Mouse (Mus musculus): ENCODE measurements at regions not wholly inside any gene's neighbourhood (a gene's known extent, or its start where the extent isn't known, plus 50 kb on each side); places are given as distances from the start of the nearest gene placed in this dataset.
A peak's percentile ranks its signal among the peaks of the same experiment; 100 is the strongest.

DNA sequence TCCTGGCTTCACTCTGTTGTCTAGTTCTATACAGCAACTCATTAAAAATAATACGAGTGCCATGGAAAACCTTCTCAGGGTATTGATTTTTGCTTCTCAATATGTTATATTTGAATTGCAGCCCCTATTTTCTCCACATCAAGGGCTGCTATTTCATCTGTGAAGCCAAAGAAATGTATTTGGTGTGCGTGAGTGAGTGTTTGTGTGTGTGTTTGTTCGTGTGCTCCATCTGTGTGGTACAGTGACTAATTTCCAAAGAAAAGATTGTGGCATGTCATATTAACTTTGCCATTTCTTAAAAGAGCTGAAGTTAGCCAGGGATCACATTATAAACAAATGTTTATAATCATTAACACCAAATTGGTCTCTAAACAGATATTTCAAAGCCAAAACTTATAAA, 493.1 kb downstream of the Hace1 start:
- H3K36me3 ChIP-seq (ENCODE audit: control insufficient read depth, insufficient read depth, low read length) = no peaks in the 10 kb centered on the region
- no peaks in the 10 kb centered on the region for H3K9me3 ChIP-seq (ENCODE audit: control insufficient read depth, low read length)
- 0 out of 2 replicates have a peak, but pooled peaks cover 4% of the 10 kb centered on the region for H3K4me1 ChIP-seq (ENCODE audit: control insufficient read depth, insufficient read depth, low read length)
- H3K9ac ChIP-seq (ENCODE audit: low read length) = no peak overlapping the region
- H3K27ac ChIP-seq (ENCODE audit: low read depth, low read length) = no peak overlapping the region
- H3K4me2 ChIP-seq (ENCODE audit: low read depth) = no peak overlapping the region
- WGBS = 86% methylated on average over 3 of the region's 3 CpGs
- H3K4me3 ChIP-seq (ENCODE audit: low read depth, low read length) = no peak overlapping the region
- ATAC-seq (ENCODE audit: insufficient read depth, low FRiP score, low TSS enrichment) = no peak
- DNase-seq (ENCODE audit: low spot score) = no peak
- no peaks in the 10 kb centered on the region for H3K27me3 ChIP-seq (ENCODE audit: control insufficient read depth, insufficient read depth, low read length)

DNA sequence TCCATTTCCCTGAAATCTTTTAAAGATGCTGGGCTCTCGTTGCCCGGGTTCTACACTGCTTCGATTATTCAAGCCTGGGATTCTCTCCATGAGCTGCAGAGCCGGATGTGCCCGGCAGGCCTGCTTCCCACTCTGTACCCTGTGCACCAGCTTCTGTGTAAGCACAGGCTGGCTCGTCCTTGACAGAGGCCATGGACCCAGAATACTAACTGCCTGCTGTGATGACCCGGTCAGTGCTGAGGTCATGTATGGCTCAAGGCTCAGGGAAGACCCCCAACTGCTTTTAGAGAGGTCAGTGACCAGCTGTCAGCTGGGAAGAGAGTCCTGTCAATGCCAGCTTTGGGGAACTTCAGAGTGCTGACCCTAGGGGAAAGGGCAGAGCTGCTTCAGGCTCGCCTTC, 493.6 kb downstream of the Hace1 start:
- no peaks in the 10 kb centered on the region for H3K9me3 ChIP-seq (ENCODE audit: control insufficient read depth, low read length)
- peak overlapping the region; percentile 29; the same call in 1 of the 2 replicates for H3K9ac ChIP-seq (ENCODE audit: low read length)
- no peaks in the 10 kb centered on the region for H3K27me3 ChIP-seq (ENCODE audit: control insufficient read depth, insufficient read depth, low read length)
- WGBS = 45% methylated on average over 8 of the region's 8 CpGs
- no peak overlapping the region for H3K4me3 ChIP-seq (ENCODE audit: low read depth, low read length)
- no peaks in the 10 kb centered on the region for H3K36me3 ChIP-seq (ENCODE audit: control insufficient read depth, insufficient read depth, low read length)
- H3K4me2 ChIP-seq (ENCODE audit: low read depth) = no peak overlapping the region
- DNase-seq (ENCODE audit: low spot score) = peak; percentile 19
- no peak overlapping the region for H3K27ac ChIP-seq (ENCODE audit: low read depth, low read length)
- H3K4me1 ChIP-seq (ENCODE audit: control insufficient read depth, insufficient read depth, low read length) = 0 out of 2 replicates have a peak, but pooled peaks cover 4% of the 10 kb centered on the region
- no peak for ATAC-seq (ENCODE audit: insufficient read depth, low FRiP score, low TSS enrichment)

DNA sequence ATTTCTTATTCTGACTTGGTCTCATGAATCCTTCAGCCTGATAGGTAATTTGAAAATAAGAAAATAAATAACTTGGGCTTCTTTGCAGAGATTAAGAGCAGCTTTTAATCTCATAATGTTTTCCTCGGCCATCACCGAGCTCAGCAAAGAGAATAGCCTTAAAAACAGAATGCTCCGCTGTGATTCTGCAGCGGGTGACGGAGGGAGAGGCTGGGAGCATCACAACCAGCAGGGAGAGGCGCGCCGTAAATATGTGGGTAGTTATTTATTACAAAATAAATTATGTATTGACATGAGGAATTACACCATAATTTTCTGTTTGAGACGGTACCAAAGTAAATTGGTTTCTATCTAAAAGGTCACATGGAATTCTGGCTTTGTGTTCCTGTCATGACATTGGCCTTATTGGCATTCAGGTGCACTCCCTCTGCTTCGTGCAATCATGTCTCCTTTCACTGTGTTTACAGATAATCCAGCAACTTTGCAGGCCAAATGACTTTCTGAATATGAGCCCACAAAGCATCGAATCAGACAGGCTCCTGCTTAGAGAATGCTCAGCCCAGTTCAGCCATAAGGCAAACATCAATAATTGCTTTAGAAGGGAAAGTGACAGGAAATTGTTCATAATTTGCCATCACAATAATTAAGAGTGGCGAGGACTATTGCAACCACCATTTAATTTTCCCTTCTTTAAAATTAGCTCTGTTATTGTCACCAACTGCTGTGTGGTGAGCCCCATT, 494.4 kb downstream of the Hace1 start:
- H3K36me3 ChIP-seq (ENCODE audit: control insufficient read depth, insufficient read depth, low read length) = no peaks in the 10 kb centered on the region

DNA sequence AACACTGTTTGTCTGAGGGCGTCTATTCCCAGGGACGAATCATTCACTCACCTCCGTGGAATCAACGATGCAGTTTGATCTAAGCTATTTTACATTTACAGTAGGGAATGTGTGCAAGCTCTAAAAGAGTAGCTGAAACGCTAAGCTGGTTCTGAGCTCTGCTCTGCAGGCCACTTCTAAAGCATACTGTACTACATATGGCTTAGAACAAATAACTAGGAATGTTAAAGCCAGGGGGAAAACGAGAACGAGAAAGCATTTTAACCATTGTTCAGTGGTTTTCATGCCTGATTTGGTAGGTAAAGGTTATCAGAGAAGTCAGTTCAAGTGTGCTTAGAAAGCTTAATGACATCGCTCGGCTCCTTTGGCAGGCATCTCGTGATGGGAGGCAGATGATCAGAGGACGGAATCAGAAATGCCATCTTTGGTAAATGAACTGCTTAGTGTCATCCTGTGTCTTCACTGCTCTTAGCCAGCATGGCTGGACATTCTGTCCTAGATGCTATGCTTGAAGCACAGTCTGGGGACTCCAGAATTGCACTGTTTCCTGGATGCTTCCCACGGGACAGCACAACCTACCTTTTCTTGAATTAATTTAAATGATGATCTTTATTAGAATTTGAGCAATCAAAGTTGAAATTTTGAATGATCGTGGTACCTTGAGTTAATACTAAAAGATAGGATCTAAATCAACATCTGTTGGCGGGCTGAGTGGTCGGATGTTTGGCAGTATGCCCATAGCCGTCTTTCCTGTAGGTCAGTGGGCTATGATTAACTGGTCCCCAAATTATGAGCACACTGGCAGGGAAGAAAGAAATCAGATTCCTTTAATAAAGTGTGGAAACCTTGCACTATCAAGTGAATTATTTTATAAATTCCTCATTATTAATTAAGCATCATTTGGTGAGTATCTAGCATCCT, 495.2 kb downstream of the Hace1 start:
- Histone ChIP-seq H3K4me1 (ENCODE audit: control insufficient read depth, insufficient read depth, low read length) (0 out of 2 replicates have a peak, but pooled peaks cover 4% of the 10 kb centered on the region), H3K4me2 (ENCODE audit: low read depth) (no peak overlapping the region), H3K27ac (ENCODE audit: low read depth, low read length) (0 out of 2 replicates have a peak overlapping the region, but pooled peaks have one; percentile 27), H3K36me3 (ENCODE audit: control insufficient read depth, insufficient read depth, low read length) (no peaks in the 10 kb centered on the region), H3K4me3 (ENCODE audit: low read depth, low read length) (no peak overlapping the region), H3K27me3 (ENCODE audit: control insufficient read depth, insufficient read depth, low read length) (no peaks in the 10 kb centered on the region), H3K9ac (ENCODE audit: low read length) (no peak overlapping the region), H3K9me3 (ENCODE audit: control insufficient read depth, low read length) (no peaks in the 10 kb centered on the region)
- WGBS = 82% methylated on average over 16 of the region's 16 CpGs
- ATAC-seq (ENCODE audit: insufficient read depth, low FRiP score, low TSS enrichment) (peak; percentile 45), DNase-seq (ENCODE audit: low spot score) (no peak)

More for the DNA sequence above, 494.4 kb downstream of the Hace1 start:
- H3K9ac ChIP-seq (ENCODE audit: low read length) = no peak overlapping the region
- H3K9me3 ChIP-seq (ENCODE audit: control insufficient read depth, low read length) = no peaks in the 10 kb centered on the region
- ATAC-seq (ENCODE audit: insufficient read depth, low FRiP score, low TSS enrichment) (peak; percentile 35; the same call in 1 of the 2 replicates), DNase-seq (ENCODE audit: low spot score) (no peak)
- no peak overlapping the region for H3K4me2 ChIP-seq (ENCODE audit: low read depth)
- H3K4me1 ChIP-seq (ENCODE audit: control insufficient read depth, insufficient read depth, low read length) = 0 out of 2 replicates have a peak, but pooled peaks cover 4% of the 10 kb centered on the region
- H3K27me3 ChIP-seq (ENCODE audit: control insufficient read depth, insufficient read depth, low read length) = no peaks in the 10 kb centered on the region
- WGBS = 71% methylated on average over 12 of the region's 12 CpGs
- H3K27ac ChIP-seq (ENCODE audit: low read depth, low read length) = 0 out of 2 replicates have a peak overlapping the region, but pooled peaks have one; percentile 8
- H3K4me3 ChIP-seq (ENCODE audit: low read depth, low read length) = no peak overlapping the region

DNA sequence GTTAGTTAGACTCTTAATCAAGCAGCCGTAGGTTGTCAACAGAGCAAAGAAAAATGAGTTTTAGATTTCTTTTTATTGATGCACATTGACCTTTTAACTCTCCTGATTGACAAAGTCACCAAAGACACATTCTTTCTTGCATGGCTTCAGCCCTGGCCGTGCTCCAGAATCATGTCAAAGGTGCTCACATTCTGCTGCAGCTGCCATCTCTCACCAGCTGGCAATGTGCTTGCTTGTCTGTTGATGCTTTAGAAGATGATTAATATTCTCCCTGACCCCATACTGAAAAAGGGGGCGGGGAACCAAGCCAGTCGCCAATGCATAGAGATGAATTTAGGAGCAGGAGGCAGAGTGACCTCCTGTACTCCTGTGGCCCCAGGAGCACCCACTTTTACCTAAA, 510.1 kb downstream of the Hace1 start:
- Histone ChIP-seq H3K27me3 (ENCODE audit: control insufficient read depth, insufficient read depth, low read length) (no peaks in the 10 kb centered on the region), H3K27ac (ENCODE audit: low read depth, low read length) (no peak overlapping the region), H3K9ac (ENCODE audit: low read length) (no peak overlapping the region), H3K4me2 (ENCODE audit: low read depth) (no peak overlapping the region), H3K4me3 (ENCODE audit: low read depth, low read length) (no peak overlapping the region), H3K36me3 (ENCODE audit: control insufficient read depth, insufficient read depth, low read length) (no peaks in the 10 kb centered on the region), H3K4me1 (ENCODE audit: control insufficient read depth, insufficient read depth, low read length) (no peaks in the 10 kb centered on the region), H3K9me3 (ENCODE audit: control insufficient read depth, low read length) (no peaks in the 10 kb centered on the region)
- DNase-seq (ENCODE audit: low spot score) (peak; percentile 27), ATAC-seq (ENCODE audit: insufficient read depth, low FRiP score, low TSS enrichment) (no peak)
- 36% methylated on average over 4 of the region's 4 CpGs for WGBS

DNA sequence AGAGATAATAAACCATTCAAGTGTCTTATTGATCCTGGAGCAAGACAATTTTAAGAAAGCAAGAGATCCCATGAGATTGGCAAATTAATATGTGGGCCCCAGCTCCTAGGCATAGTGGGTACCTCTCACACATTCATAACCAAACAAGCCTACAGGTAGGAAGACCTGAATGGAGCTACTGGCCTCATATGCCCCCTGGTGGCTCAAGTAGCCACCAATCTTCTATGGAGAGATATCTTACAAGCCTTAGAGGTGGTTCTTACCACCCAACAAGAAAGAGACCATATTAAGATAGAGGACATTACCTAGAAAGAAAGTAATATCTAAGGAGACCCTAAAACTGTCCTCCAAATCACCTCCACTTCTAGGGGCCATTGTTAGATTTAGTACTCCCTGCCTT, 523.2 kb downstream of the Hace1 start:
- H3K9ac ChIP-seq (ENCODE audit: low read length) = no peak overlapping the region
- H3K9me3 ChIP-seq (ENCODE audit: control insufficient read depth, low read length) = no peaks in the 10 kb centered on the region
- H3K27me3 ChIP-seq (ENCODE audit: control insufficient read depth, insufficient read depth, low read length) = no peaks in the 10 kb centered on the region
- H3K4me3 ChIP-seq (ENCODE audit: low read depth, low read length) = no peak overlapping the region
- no peaks in the 10 kb centered on the region for H3K36me3 ChIP-seq (ENCODE audit: control insufficient read depth, insufficient read depth, low read length)
- no peak for DNase-seq (ENCODE audit: low spot score)
- no peak for ATAC-seq (ENCODE audit: insufficient read depth, low FRiP score, low TSS enrichment)
- H3K27ac ChIP-seq (ENCODE audit: low read depth, low read length) = no peak overlapping the region
- no peak overlapping the region for H3K4me2 ChIP-seq (ENCODE audit: low read depth)
- H3K4me1 ChIP-seq (ENCODE audit: control insufficient read depth, insufficient read depth, low read length) = no peaks in the 10 kb centered on the region

DNA sequence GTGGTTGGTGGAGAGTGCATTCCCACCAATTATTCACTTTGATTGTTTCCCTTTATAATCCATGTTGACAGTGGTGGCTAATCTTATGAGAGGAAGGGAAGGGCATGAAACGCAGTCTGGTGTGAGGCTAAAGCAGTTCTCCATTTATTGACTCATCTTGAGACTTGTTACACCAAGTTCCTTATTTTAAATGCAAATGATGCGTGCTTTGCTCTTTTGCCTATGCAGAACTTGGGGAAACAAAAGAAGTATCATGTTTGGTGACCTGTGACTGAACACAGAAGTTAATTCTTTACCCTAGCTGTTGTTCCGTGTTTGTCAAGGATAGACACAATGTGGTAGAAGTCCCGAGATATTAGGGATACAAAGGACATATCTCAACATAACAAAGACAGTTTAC, 531.2 kb downstream of the Hace1 start:
- Histone ChIP-seq H3K4me1 (ENCODE audit: control insufficient read depth, insufficient read depth, low read length) (no peaks in the 10 kb centered on the region), H3K27me3 (ENCODE audit: control insufficient read depth, insufficient read depth, low read length) (no peaks in the 10 kb centered on the region), H3K9me3 (ENCODE audit: control insufficient read depth, low read length) (no peaks in the 10 kb centered on the region), H3K4me2 (ENCODE audit: low read depth) (no peak overlapping the region), H3K36me3 (ENCODE audit: control insufficient read depth, insufficient read depth, low read length) (no peaks in the 10 kb centered on the region), H3K9ac (ENCODE audit: low read length) (no peak overlapping the region), H3K27ac (ENCODE audit: low read depth, low read length) (no peak overlapping the region), H3K4me3 (ENCODE audit: low read depth, low read length) (no peak overlapping the region)
- ATAC-seq (ENCODE audit: insufficient read depth, low FRiP score, low TSS enrichment) (no peak), DNase-seq (ENCODE audit: low spot score) (no peak)
- 61% methylated on average over 4 of the region's 4 CpGs for WGBS

DNA sequence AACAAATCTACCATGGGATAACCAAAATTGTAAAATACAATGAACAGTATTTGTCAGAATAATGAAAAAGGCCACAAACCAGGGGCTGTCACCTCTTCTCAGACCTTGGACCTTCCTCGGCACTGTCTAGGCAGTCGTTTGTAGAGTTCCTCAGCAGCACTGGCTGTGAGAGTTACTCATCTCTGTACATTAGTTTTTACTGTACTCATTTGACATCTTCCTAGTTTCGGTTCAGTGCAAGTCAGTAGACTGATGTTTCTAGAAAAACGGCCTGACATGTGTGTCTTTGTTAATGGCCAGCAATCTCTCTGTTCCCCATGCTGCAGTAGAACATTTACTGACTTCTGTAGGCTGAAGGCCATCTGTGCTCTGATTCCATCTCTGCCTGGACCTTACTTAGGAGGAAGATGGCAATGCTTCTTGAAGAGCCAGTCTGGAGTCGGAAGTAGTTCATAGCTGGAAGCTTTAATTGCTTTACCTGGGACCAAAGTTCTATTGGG, 537.1 kb downstream of the Hace1 start:
- Histone ChIP-seq H3K36me3 (ENCODE audit: control insufficient read depth, insufficient read depth, low read length) (no peaks in the 10 kb centered on the region), H3K4me1 (ENCODE audit: control insufficient read depth, insufficient read depth, low read length) (no peaks in the 10 kb centered on the region), H3K27me3 (ENCODE audit: control insufficient read depth, insufficient read depth, low read length) (no peaks in the 10 kb centered on the region), H3K27ac (ENCODE audit: low read depth, low read length) (no peak overlapping the region), H3K4me3 (ENCODE audit: low read depth, low read length) (no peak overlapping the region), H3K9ac (ENCODE audit: low read length) (no peak overlapping the region), H3K9me3 (ENCODE audit: control insufficient read depth, low read length) (no peaks in the 10 kb centered on the region), H3K4me2 (ENCODE audit: low read depth) (no peak overlapping the region)
- ATAC-seq (ENCODE audit: insufficient read depth, low FRiP score, low TSS enrichment) (no peak), DNase-seq (ENCODE audit: low spot score) (no peak)
- WGBS = 89% methylated on average over 5 of the region's 5 CpGs
